Mouse (Mus musculus) adrenal gland, postnatal 10 days (tissue): ENCODE results near the gene Gm4737. TPM values are rescaled to one million over a fixed set of nuclear protein-coding genes. Genes with fewer than 3 reads are reported as not detected.
A peak's percentile ranks its signal among the peaks of the same experiment; 100 is the strongest.
"Not testable (repeated sequence)": the region's sequence is repeated elsewhere in the genome, so short reads cannot be mapped to it uniquely, and the experiment has no call there.

Experiments used
- DNase-seq: peaks from one replicate; pipeline ENCODE4 v3.0.0; 2021; ENCODE audit warnings: mixed read lengths
- long read RNA-seq, 2 experiments: library from polyadenylated mRNA; stranded (forward); transcript quantifications; one replicate each; pipeline ENCODE4 v2.0.0; 2021
- total RNA-seq, 2 experiments: library from RNA; stranded (reverse); gene quantifications; 2 replicates each; pipeline ENCODE4 v1.2.3; 2021

Gm4737 gene
- total RNA-seq, result 10 to 100 TPM; 40.9 to 70.8 TPM
- long read RNA-seq, experiment 1, transcript Gm4737-201 (1 exons, 2,093 nt), result major isoform, 44 of 44 reads
- long read RNA-seq, experiment 1, partial matches to known transcripts, result 0 of 44 reads
- long read RNA-seq, experiment 1, other reads (novel, unspliced or antisense), result 0 of 44 reads
- long read RNA-seq, experiment 2, transcript Gm4737-201 (1 exons, 2,093 nt), result major isoform, 14 of 14 reads
- long read RNA-seq, experiment 2, partial matches to known transcripts, result 0 of 14 reads
- long read RNA-seq, experiment 2, other reads (novel, unspliced or antisense), result 0 of 14 reads

- DNase-seq, result not testable (repeated sequence)
Observed at GRCm38 (mm10) chr16:46154832-46155231, at the start of gene Gm4737. Gm4737 (minus strand) TSS chr16:46155077.

- DNase-seq, result no peak
Observed at GRCm38 (mm10) chr16:46195792-46196191, 40.9 kb upstream of the Gm4737 start.

DNA sequence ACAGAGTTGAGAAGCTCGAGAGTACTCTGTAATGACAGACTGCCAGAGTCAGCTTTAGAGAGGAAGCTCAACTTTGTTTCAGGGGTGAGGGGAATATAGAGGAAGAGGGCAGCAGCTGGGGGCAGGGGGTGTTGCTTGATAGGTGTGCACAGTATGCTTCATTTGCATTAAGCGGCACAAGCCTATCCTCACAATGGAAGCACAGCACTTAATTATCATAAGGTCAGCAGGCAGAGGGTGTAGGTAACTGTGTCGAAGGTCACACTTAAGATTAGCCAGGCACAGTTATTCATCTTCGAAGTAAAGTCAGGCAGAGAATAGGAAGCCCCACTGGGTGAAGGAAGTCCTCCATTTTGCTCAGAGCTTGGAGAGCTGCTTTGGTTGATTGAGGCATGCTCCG lies 28.2 kb upstream of the Gm4737 start:
- DNase-seq, result no peak

- no peak for DNase-seq
Observed at GRCm38 (mm10) chr16:46178121-46178801, 23.4 kb upstream of the Gm4737 start.

- DNase-seq, result no peak
Observed at GRCm38 (mm10) chr16:46173039-46173438, 18.2 kb upstream of the Gm4737 start.

DNA sequence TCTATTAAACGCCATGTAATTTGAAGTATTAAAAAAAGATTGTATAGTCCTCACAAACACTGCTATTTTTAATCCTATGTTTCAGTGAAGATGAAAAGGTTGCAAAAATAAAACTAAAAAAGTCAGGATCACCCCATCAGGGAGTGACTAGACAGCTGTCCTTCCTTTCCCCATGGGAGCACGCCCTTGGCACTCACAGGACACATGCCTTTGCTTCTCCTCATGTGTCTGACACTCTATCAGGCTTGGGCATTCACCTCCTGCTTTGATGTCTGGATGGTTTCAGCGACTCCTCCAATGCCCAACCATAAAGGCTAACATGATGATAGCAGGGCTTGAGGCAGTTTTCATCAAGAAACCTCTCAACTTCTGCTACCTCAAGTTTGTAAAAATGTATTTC lies 12.1 kb upstream of the Gm4737 start:
- no peak for DNase-seq

- no peak for DNase-seq
Observed at GRCm38 (mm10) chr16:46165305-46165704, 10.4 kb upstream of the Gm4737 start.

DNA sequence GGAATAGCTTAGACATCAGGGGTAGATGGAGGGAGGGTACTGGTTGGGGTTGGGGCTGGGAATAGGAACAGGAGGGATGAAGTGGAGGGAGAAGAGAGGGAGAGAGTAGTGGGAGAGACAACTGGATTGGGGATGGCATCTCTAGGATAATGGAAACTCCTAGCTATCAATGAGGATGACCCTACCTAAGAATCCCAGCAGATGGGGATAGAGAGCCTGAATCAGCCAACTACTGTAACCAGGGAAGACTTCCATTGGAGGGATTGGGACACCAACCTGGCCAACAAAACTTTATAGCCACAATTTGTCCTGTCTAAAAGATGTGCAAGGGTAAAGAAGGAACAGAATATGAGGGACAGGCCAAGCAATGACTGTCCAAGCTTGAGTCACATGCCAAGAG lies 3.7 kb downstream of the Gm4737 start:
- DNase-seq, result peak; percentile 4

DNA sequence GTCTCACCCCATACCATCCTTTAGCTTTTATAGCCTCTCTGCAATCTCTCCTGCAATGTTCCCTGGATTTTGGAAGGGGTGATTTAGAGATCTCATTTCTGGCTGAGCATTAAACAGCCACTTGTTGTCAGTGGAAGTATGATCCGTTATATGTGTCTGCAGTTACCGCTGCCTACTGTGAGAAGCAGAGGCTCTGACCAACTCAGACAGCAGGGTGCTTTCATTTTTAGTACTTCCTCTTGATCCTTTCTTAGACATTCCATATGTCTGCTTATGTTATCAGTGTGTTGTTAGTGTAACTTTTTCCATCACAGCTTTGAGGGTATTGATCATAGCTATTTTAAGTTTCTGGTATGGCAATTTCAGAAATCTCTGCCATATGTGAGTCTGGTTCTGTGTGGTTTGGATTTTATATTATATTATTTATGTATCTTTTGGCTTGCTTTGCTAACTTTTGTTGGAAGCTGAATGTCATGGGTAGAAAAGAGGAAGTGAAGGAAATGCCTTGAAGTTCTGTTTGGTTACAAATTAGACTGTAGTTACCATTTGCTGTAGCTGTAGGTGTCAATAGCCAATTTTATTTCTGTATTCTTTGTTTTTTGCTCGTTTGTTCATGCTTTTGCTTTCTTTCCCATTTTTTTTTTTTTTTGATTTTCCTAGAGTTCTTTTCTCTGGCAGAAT lies 6.1 kb downstream of the Gm4737 start:
- DNase-seq, result no peak

DNA sequence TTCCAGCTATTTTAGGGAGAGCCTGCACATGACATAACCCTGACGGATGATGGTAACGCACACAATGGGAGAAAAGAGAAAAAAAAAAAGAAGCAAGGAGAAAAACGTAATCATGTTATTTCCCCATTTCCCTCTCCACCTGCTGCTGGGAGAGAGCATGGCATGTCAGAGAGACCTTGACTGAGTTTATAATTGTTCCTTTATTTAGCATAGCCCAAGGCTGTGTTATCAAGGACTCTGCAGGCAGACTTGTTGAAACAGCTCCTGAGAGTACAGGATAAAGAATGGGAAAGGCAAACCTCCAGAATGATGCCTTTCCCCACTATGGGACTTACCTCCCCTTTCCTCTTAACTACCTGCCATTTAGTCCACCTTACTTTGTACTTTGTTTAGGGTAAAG lies 7.9 kb downstream of the Gm4737 start:
- DNase-seq, result no peak

DNA sequence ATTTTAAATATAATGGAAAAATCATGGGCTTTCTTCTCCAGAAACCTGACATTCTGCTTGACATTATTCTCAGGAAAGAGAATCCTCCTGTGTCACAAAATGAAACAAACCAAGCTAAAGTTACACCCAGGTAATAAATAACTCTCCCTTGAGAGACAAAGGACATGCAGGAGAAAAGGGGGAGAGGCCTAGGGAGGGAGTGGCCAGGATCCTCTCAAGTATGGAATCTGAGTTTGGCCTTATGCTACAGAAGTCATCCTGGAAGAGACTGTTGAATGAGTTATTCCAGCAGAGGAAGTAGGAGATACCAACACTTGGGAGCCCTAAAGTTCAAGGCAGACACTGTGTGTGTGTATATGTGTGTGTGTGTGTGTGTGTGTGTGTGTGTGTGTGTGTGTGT lies 32.6 kb downstream of the Gm4737 start:
- DNase-seq, result no peak

GRCm38 (mm10) chr16:46121420-46121819 lies 33.5 kb downstream of the Gm4737 start:
- peak; percentile 29 for DNase-seq

DNA sequence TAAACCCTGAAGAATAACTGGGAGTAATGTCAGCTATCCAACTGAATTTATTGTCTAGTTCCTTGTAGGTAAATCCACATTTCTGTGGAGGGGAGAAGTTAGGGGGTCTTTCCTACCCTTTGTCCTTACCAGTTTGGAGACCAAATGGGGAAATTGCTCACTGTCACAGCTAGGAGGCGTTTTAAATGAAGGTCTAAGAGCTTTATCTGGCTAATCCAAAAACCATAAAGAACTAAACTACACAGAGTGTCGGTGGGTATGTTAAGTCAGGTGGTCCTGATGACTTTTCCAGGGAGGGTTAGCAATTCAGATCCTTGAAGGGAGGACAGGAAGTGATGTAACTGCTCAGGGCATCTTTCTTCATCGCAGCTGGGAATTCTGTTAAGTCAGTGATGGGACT lies 34.3 kb downstream of the Gm4737 start:
- no peak for DNase-seq

- DNase-seq, result no peak
Observed at GRCm38 (mm10) chr16:46120020-46120419, 34.9 kb downstream of the Gm4737 start, which contains the start of gene Cd96. Cd96 (minus strand) TSS chr16:46120251.

- DNase-seq, result no peak
Observed at GRCm38 (mm10) chr16:46117645-46118044, 37.2 kb downstream of the Gm4737 start.

DNA sequence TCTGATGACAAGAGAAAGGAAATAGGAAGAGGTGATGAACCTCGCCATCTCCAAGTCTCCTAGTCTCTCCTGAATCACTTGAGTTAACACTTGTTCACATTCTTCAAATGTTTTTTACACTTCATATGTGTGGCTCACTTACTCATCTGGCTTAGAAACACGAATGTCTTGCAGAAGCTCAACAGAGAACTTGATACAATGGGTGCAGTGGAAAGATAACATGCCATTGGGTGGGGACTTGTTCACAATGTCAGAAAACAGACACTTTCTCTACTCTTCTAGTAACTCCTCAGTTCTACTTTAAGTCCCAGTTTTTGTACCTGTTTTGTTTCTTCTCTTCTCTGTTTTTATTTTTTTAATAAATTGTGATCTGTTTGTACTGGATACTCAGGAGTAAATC lies 40.1 kb downstream of the Gm4737 start:
- no peak for DNase-seq

DNA sequence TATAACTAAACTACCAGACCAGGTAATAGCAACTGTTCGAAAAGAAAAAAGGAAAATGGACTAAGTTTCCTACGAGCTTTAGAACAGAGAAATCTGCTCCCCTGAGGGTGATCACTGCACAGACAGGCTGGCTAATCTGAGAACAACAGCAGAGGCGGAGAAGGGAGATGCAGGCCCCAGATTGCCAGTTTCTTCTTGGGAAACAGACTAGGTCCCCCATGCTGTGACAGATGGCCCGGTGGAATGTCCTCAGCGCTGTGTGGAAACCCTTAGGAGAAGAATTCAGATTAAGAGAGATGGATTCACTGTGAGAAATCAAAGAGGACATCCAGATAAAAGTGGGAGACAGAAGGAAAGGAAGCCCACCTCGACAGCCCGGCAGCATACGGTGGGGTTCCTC lies 45.3 kb downstream of the Gm4737 start:
- DNase-seq, result no peak

GRCm38 (mm10) chr16:46107431-46107830 lies 47.4 kb downstream of the Gm4737 start:
- no peak for DNase-seq

- DNase-seq, result no peak
Observed at GRCm38 (mm10) chr16:46104491-46104890, 50.4 kb downstream of the Gm4737 start.
